In the genomic region with DNA sequence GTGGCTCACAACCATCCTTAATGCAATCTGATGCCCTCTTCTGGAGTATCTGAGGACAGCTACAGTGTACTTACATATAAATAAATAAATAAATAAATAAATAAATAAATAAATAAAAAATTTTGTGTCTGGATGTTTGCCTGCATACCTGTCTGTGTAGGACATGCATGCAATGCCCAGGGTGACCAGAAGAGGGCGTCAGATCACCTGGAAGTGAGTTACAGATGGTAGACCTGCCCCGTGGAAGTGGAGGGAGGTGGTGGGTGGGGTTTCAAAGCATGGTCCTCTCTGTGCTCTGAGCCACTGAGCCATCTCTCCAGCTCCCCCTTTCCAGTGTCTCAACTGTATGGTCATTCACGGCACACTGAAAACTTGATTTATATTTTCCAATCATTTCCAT, we compare ENCODE assay signal across 8 mouse cellular contexts. TPM values are rescaled to one million over a fixed set of nuclear protein-coding genes. Genes with fewer than 3 reads are reported as not detected.
A peak's percentile ranks its signal among the peaks of the same experiment; 100 is the strongest.
DNase-seq lines count a peak whose midpoint lies in the region; ATAC-seq and TF ChIP-seq lines count a peak whose summit lies in the region.

No protein-coding gene starts in this region.

- H3K4me2 ChIP-seq in midbrain, embryonic 15.5 days: no peak overlapping the region

- H3K4me1 ChIP-seq in embryonic facial prominence, embryonic 10.5 days: no peaks in the 10 kb centered on the region
- no peaks in the 10 kb centered on the region for H3K4me1 ChIP-seq in liver, adult 2 months (ENCODE audit: control insufficient read depth, insufficient read depth, low read length)
- peaks cover under 1% of the 10 kb centered on the region; the same call in 1 of the 2 replicates for H3K4me1 ChIP-seq in midbrain, embryonic 15.5 days

- peak; percentile 46 for ATAC-seq in activated CD4-positive, CD25-positive, alpha-beta regulatory T cell, adult 4 months
- no peak for ATAC-seq in midbrain, embryonic 15.5 days (replicated peaks)

- no peaks in the 10 kb centered on the region for H3K27me3 ChIP-seq in embryonic facial prominence, embryonic 10.5 days (replicated peaks; ENCODE audit: low read depth, poor library complexity, severe bottlenecking)
- no peaks in the 10 kb centered on the region for H3K27me3 ChIP-seq in liver, adult 2 months (ENCODE audit: control insufficient read depth, insufficient read depth, low read length)
- no peaks in the 10 kb centered on the region for H3K27me3 ChIP-seq in midbrain, embryonic 15.5 days (replicated peaks)

- no peak overlapping the region for H3K27ac ChIP-seq in embryonic facial prominence, embryonic 10.5 days (replicated peaks)
- H3K27ac ChIP-seq in liver, adult 2 months (replicated peaks; ENCODE audit: insufficient read depth, low read depth, low read length): no peak overlapping the region
- H3K27ac ChIP-seq in midbrain, embryonic 15.5 days: no peak overlapping the region

- H3K4me3 ChIP-seq in embryonic facial prominence, embryonic 10.5 days: no peak overlapping the region
- H3K4me3 ChIP-seq in liver, adult 2 months (ENCODE audit: insufficient read depth, low read depth, low read length): no peak overlapping the region
- no peak overlapping the region for H3K4me3 ChIP-seq in midbrain, embryonic 15.5 days

- H3K36me3 ChIP-seq in embryonic facial prominence, embryonic 10.5 days (replicated peaks): peaks cover 68% of the 10 kb centered on the region
- no peaks in the 10 kb centered on the region; the same call in 1 of the 2 replicates for H3K36me3 ChIP-seq in liver, adult 2 months (ENCODE audit: control insufficient read depth, insufficient read depth, low read length)
- peaks cover 6% of the 10 kb centered on the region; the same call in 1 of the 2 replicates for H3K36me3 ChIP-seq in midbrain, embryonic 15.5 days (replicated peaks)

- no peak for TF ChIP-seq POLR2A in liver, adult 2 months (IDR thresholded peaks at IDR 0.05; ENCODE audit: extremely low read depth, insufficient read depth, low read length)

- no peak overlapping the region for H3K9ac ChIP-seq in liver, adult 2 months (ENCODE audit: low read depth, low read length)
- no peak overlapping the region for H3K9ac ChIP-seq in midbrain, embryonic 15.5 days

- 44% methylated on average over 3 of the region's 3 CpGs for WGBS in embryonic facial prominence, embryonic 10.5 days
- WGBS in liver, adult 2 months: 46% methylated on average over 3 of the region's 3 CpGs
- 47% methylated on average over 3 of the region's 3 CpGs for WGBS in midbrain, embryonic 15.5 days

- H3K9me3 ChIP-seq in embryonic facial prominence, embryonic 10.5 days: no peaks in the 10 kb centered on the region
- no peaks in the 10 kb centered on the region for H3K9me3 ChIP-seq in midbrain, embryonic 15.5 days

- DNase-seq in heart, adult 8-10 months (ENCODE audit: low spot score): peak; percentile 39
- DNase-seq in heart, adult 9 months (ENCODE audit: low spot score in 2 of 2): no peak
- peak; percentile 85 to 87 for DNase-seq in B cell, adult 2 months
- DNase-seq in embryonic facial prominence, embryonic 10.5 days (ENCODE audit: low spot score): peak; percentile 50
- DNase-seq in liver, adult 2 months (ENCODE audit: extremely low read depth, low read depth, low spot score): peak; percentile 51
- DNase-seq in right cerebral cortex, postnatal 4 days: peak; percentile 43

- peaks cover 6% of the 10 kb centered on the region; the same call in 1 of the 2 replicates for H3K79me2 ChIP-seq in liver, adult 2 months (ENCODE audit: control insufficient read depth, insufficient read depth, low read length)

- peak; percentile 85 for TF ChIP-seq CTCF in liver, adult 2 months (IDR thresholded peaks at IDR 0.05; ENCODE audit: low read depth, low read length)

RNA-seq across cellular contexts. Expression of a gene that starts 6.2 kb away (rescaled TPM):
- 10 to 100 TPM; 50.7 to 55.7 (median 53.7) TPM for total RNA-seq in heart, adult 8-10 months (2022)
- 10 to 100 TPM; 11.2 to 15.7 TPM for polyA plus RNA-seq in activated CD4-positive, CD25-positive, alpha-beta regulatory T cell, adult 4 months (2017; shearing (Covaris generic))
- polyA plus RNA-seq in embryonic facial prominence, embryonic 10.5 days (2016; fragmentation: Nextera tagmentation; extraction: Ambion mirVana): 17.9 and 18.6 TPM in 2 replicates
- total RNA-seq in liver, adult 2 months (2014; rRNA removed): 22.6 and 23.9 TPM in 2 replicates
- polyA plus RNA-seq in liver, adult 2 months (2012; rRNA removed): 27.0 and 31.2 TPM in 2 replicates
- polyA plus RNA-seq in midbrain, embryonic 15.5 days (2015; fragmentation: Nextera tagmentation; extraction: Ambion mirVana): 21.7 and 23.5 TPM in 2 replicates

RNA-seq across cellular contexts. Expression of a gene that starts 11.0 kb away (rescaled TPM):
- total RNA-seq in heart, adult 8-10 months (2022): 10 to 100 TPM; 15.9 to 24.4 (median 19.9) TPM
- 10 to 100 TPM; 59.6 to 65.6 TPM for polyA plus RNA-seq in activated CD4-positive, CD25-positive, alpha-beta regulatory T cell, adult 4 months (2017; shearing (Covaris generic))
- polyA plus RNA-seq in embryonic facial prominence, embryonic 10.5 days (2016; fragmentation: Nextera tagmentation; extraction: Ambion mirVana): 31.1 and 32.6 TPM in 2 replicates
- 5.8 and 9.5 TPM in 2 replicates for total RNA-seq in liver, adult 2 months (2014; rRNA removed)
- 5.5 and 6.5 TPM in 2 replicates for polyA plus RNA-seq in liver, adult 2 months (2012; rRNA removed)
- 47.9 and 50.5 TPM in 2 replicates for polyA plus RNA-seq in midbrain, embryonic 15.5 days (2015; fragmentation: Nextera tagmentation; extraction: Ambion mirVana)

RNA-seq across cellular contexts. Expression of a gene that starts 47.1 kb away (rescaled TPM):
- 10 to 100 TPM; 30.7 to 35.3 (median 32.1) TPM for total RNA-seq in heart, adult 8-10 months (2022)
- 10 to 100 TPM; 46.7 to 61.4 TPM for polyA plus RNA-seq in activated CD4-positive, CD25-positive, alpha-beta regulatory T cell, adult 4 months (2017; shearing (Covaris generic))
- 106 and 114 TPM in 2 replicates for polyA plus RNA-seq in embryonic facial prominence, embryonic 10.5 days (2016; fragmentation: Nextera tagmentation; extraction: Ambion mirVana)
- total RNA-seq in liver, adult 2 months (2014; rRNA removed): 84.7 and 94.8 TPM in 2 replicates
- 110 and 112 TPM in 2 replicates for polyA plus RNA-seq in liver, adult 2 months (2012; rRNA removed)
- 140 and 153 TPM in 2 replicates for polyA plus RNA-seq in midbrain, embryonic 15.5 days (2015; fragmentation: Nextera tagmentation; extraction: Ambion mirVana)

Comparison
In these comparisons a context has a peak if more than half of its experiments do, and no peak if none do; other contexts are left out.
1. DNase-seq: peak in heart, adult 8-10 months (single experiment), B cell, adult 2 months (2 of 2), embryonic facial prominence, embryonic 10.5 days (single experiment), liver, adult 2 months (single experiment) and right cerebral cortex, postnatal 4 days (single experiment); none in heart, adult 9 months (0 of 2).